Mouse (Mus musculus): Measurements from ENCODE around the gene Isoc2b. TPM values are rescaled to one million over a fixed set of nuclear protein-coding genes. Genes with fewer than 3 reads are reported as not detected.
A peak's percentile ranks its signal among the peaks of the same experiment; 100 is the strongest.
"Not testable (repeated sequence)": the region's sequence is repeated elsewhere in the genome, so short reads cannot be mapped to it uniquely, and the experiment has no call there.

The Isoc2b gene
- polyA plus RNA-seq, 1 experiment from 2014 or later: 6.5 TPM

GRCm38 (mm10) chr7:4879036-4879435 is 9.0 kb upstream of the Isoc2b start:
- not testable (repeated sequence) for H3K27ac ChIP-seq (replicated peaks; ENCODE audit: low read depth, low read length); ATAC-seq (ENCODE audit: low read depth); H3K4me2 ChIP-seq (ENCODE audit: low read depth, low read length); H3K36me3 ChIP-seq (ENCODE audit: control insufficient read depth, insufficient read depth, low read length); H3K9ac ChIP-seq (ENCODE audit: low read depth, low read length); H3K9me3 ChIP-seq (ENCODE audit: control insufficient read depth, low read length); DNase-seq (ENCODE audit: low spot score); H3K27me3 ChIP-seq (replicated peaks; ENCODE audit: control insufficient read depth, insufficient read depth, low read length); H3K4me3 ChIP-seq (ENCODE audit: low read depth, low read length)
- peaks cover 11% of the 10 kb centered on the region for H3K4me1 ChIP-seq (ENCODE audit: control insufficient read depth, insufficient read depth, low read length)
- WGBS: 73% methylated on average over 1 of the region's 1 CpGs

GRCm38 (mm10) chr7:4878186-4878585 is 8.1 kb upstream of the Isoc2b start:
- ATAC-seq (ENCODE audit: low read depth): no peak
- Histone ChIP-seq H3K4me1 (ENCODE audit: control insufficient read depth, insufficient read depth, low read length) (peaks cover 11% of the 10 kb centered on the region), H3K36me3 (ENCODE audit: control insufficient read depth, insufficient read depth, low read length) (no peaks in the 10 kb centered on the region), H3K4me2 (ENCODE audit: low read depth, low read length) (peak overlapping the region; percentile 93; the same call in 1 of the 2 replicates), H3K27ac (replicated peaks; ENCODE audit: low read depth, low read length) (no peak overlapping the region), H3K9me3 (ENCODE audit: control insufficient read depth, low read length) (0 out of 2 replicates have a peak, but pooled peaks cover 3% of the 10 kb centered on the region), H3K9ac (ENCODE audit: low read depth, low read length) (no peak overlapping the region), H3K27me3 (replicated peaks; ENCODE audit: control insufficient read depth, insufficient read depth, low read length) (no peaks in the 10 kb centered on the region), H3K4me3 (ENCODE audit: low read depth, low read length) (no peak overlapping the region)
- no peak for DNase-seq (ENCODE audit: low spot score)

- peak overlapping the region; percentile 93 for H3K4me2 ChIP-seq (ENCODE audit: low read depth, low read length)
- WGBS: 11% methylated on average over 11 of the region's 11 CpGs
- no peak; the same call in 1 of the 2 replicates for ATAC-seq (ENCODE audit: low read depth)
- no peak for DNase-seq (ENCODE audit: low spot score)
- peak overlapping the region; percentile 63 for H3K4me3 ChIP-seq (ENCODE audit: low read depth, low read length)
- H3K36me3 ChIP-seq (ENCODE audit: control insufficient read depth, insufficient read depth, low read length): no peaks in the 10 kb centered on the region
- H3K4me1 ChIP-seq (ENCODE audit: control insufficient read depth, insufficient read depth, low read length): peaks cover 11% of the 10 kb centered on the region
- peak overlapping the region; percentile 69 for H3K9ac ChIP-seq (ENCODE audit: low read depth, low read length)
- 0 out of 2 replicates have a peak, but pooled peaks cover 3% of the 10 kb centered on the region for H3K9me3 ChIP-seq (ENCODE audit: control insufficient read depth, low read length)
- H3K27me3 ChIP-seq (replicated peaks; ENCODE audit: control insufficient read depth, insufficient read depth, low read length): no peaks in the 10 kb centered on the region
- H3K27ac ChIP-seq (replicated peaks; ENCODE audit: low read depth, low read length): no peak overlapping the region; the same call in 1 of the 2 replicates
Measured at GRCm38 (mm10) chr7:4877226-4877625, 7.2 kb upstream of the Isoc2b start.

GRCm38 (mm10) chr7:4876753-4877221 is 6.7 kb upstream of the Isoc2b start, which contains the start of gene Isoc2a:
Isoc2a (plus strand) TSS chr7:4877153.
- ATAC-seq (ENCODE audit: low read depth) (peak; percentile 100), DNase-seq (ENCODE audit: low spot score) (peak; percentile 97)
- Histone ChIP-seq H3K4me1 (ENCODE audit: control insufficient read depth, insufficient read depth, low read length) (peaks cover 11% of the 10 kb centered on the region), H3K4me2 (ENCODE audit: low read depth, low read length) (peak within 1 kb of the TSS; percentile 93), H3K27ac (replicated peaks; ENCODE audit: low read depth, low read length) (no peak within 1 kb of the TSS; the same call in 1 of the 2 replicates), H3K9ac (ENCODE audit: low read depth, low read length) (peak within 1 kb of the TSS; percentile 69), H3K36me3 (ENCODE audit: control insufficient read depth, insufficient read depth, low read length) (no peaks in the 10 kb centered on the region), H3K27me3 (replicated peaks; ENCODE audit: control insufficient read depth, insufficient read depth, low read length) (no peaks in the 10 kb centered on the region), H3K9me3 (ENCODE audit: control insufficient read depth, low read length) (no peaks in the 10 kb centered on the region), H3K4me3 (ENCODE audit: low read depth, low read length) (peak within 1 kb of the TSS; percentile 63)
- WGBS: under 1% methylated on average over 22 of the region's 22 CpGs

GRCm38 (mm10) chr7:4866631-4867180 is 3.4 kb downstream of the Isoc2b start:
- Histone ChIP-seq H3K36me3 (ENCODE audit: control insufficient read depth, insufficient read depth, low read length) (no peaks in the 10 kb centered on the region), H3K27ac (replicated peaks; ENCODE audit: low read depth, low read length) (peak overlapping the region; percentile 79), H3K9me3 (ENCODE audit: control insufficient read depth, low read length) (no peaks in the 10 kb centered on the region), H3K27me3 (replicated peaks; ENCODE audit: control insufficient read depth, insufficient read depth, low read length) (no peaks in the 10 kb centered on the region), H3K9ac (ENCODE audit: low read depth, low read length) (peak overlapping the region; percentile 69), H3K4me1 (ENCODE audit: control insufficient read depth, insufficient read depth, low read length) (peaks cover 12% of the 10 kb centered on the region), H3K4me3 (ENCODE audit: low read depth, low read length) (peak overlapping the region; percentile 56), H3K4me2 (ENCODE audit: low read depth, low read length) (peak overlapping the region; percentile 73)
- WGBS: 33% methylated on average over 10 of the region's 10 CpGs
- DNase-seq (ENCODE audit: low spot score) (peak; percentile 32), ATAC-seq (ENCODE audit: low read depth) (no peak)

GRCm38 (mm10) chr7:4865579-4866493 is 4.2 kb downstream of the Isoc2b start:
- H3K4me1 ChIP-seq (ENCODE audit: control insufficient read depth, insufficient read depth, low read length): peaks cover 12% of the 10 kb centered on the region
- WGBS: 4% methylated on average over 40 of the region's 40 CpGs
- DNase-seq (ENCODE audit: low spot score): peak; percentile 98
- H3K27ac ChIP-seq (replicated peaks; ENCODE audit: low read depth, low read length): peak overlapping the region; percentile 79
- no peaks in the 10 kb centered on the region for H3K36me3 ChIP-seq (ENCODE audit: control insufficient read depth, insufficient read depth, low read length)
- H3K9me3 ChIP-seq (ENCODE audit: control insufficient read depth, low read length): no peaks in the 10 kb centered on the region
- H3K27me3 ChIP-seq (replicated peaks; ENCODE audit: control insufficient read depth, insufficient read depth, low read length): no peaks in the 10 kb centered on the region
- H3K4me2 ChIP-seq (ENCODE audit: low read depth, low read length): peak overlapping the region; percentile 73
- peak overlapping the region; percentile 69 for H3K9ac ChIP-seq (ENCODE audit: low read depth, low read length)
- peak; percentile 100 for ATAC-seq (ENCODE audit: low read depth)
- peak overlapping the region; percentile 56 for H3K4me3 ChIP-seq (ENCODE audit: low read depth, low read length)

- peak; percentile 30 for DNase-seq (ENCODE audit: low spot score)
- H3K36me3 ChIP-seq (ENCODE audit: control insufficient read depth, insufficient read depth, low read length): no peaks in the 10 kb centered on the region
- no peak for ATAC-seq (ENCODE audit: low read depth)
- no peaks in the 10 kb centered on the region for H3K9me3 ChIP-seq (ENCODE audit: control insufficient read depth, low read length)
- H3K4me3 ChIP-seq (ENCODE audit: low read depth, low read length): peak overlapping the region; percentile 56
- peak overlapping the region; percentile 73 for H3K4me2 ChIP-seq (ENCODE audit: low read depth, low read length)
- WGBS: 66% methylated on average over 5 of the region's 5 CpGs
- 0 out of 2 replicates have a peak overlapping the region, but pooled peaks have one; percentile 69 for H3K9ac ChIP-seq (ENCODE audit: low read depth, low read length)
- no peaks in the 10 kb centered on the region for H3K27me3 ChIP-seq (replicated peaks; ENCODE audit: control insufficient read depth, insufficient read depth, low read length)
- 0 out of 2 replicates have a peak overlapping the region, but pooled peaks have one; percentile 56 for H3K27ac ChIP-seq (replicated peaks; ENCODE audit: low read depth, low read length)
- peaks cover 12% of the 10 kb centered on the region for H3K4me1 ChIP-seq (ENCODE audit: control insufficient read depth, insufficient read depth, low read length)
Measured at GRCm38 (mm10) chr7:4865090-4865489, 5.0 kb downstream of the Isoc2b start.

GRCm38 (mm10) chr7:4864130-4864845 is 5.8 kb downstream of the Isoc2b start:
- Histone ChIP-seq H3K9me3 (ENCODE audit: control insufficient read depth, low read length) (no peaks in the 10 kb centered on the region), H3K27ac (replicated peaks; ENCODE audit: low read depth, low read length) (0 out of 2 replicates have a peak overlapping the region, but pooled peaks have one; percentile 39), H3K4me2 (ENCODE audit: low read depth, low read length) (no peak overlapping the region), H3K27me3 (replicated peaks; ENCODE audit: control insufficient read depth, insufficient read depth, low read length) (no peaks in the 10 kb centered on the region), H3K4me1 (ENCODE audit: control insufficient read depth, insufficient read depth, low read length) (peaks cover 12% of the 10 kb centered on the region), H3K36me3 (ENCODE audit: control insufficient read depth, insufficient read depth, low read length) (no peaks in the 10 kb centered on the region), H3K9ac (ENCODE audit: low read depth, low read length) (no peak overlapping the region), H3K4me3 (ENCODE audit: low read depth, low read length) (no peak overlapping the region)
- WGBS: 62% methylated on average over 5 of the region's 5 CpGs
- no peak for ATAC-seq (ENCODE audit: low read depth)
- DNase-seq (ENCODE audit: low spot score): peak; percentile 33

Measured in embryonic facial prominence, embryonic 14.5 days (tissue).